Mouse (Mus musculus): ENCODE measurements at regions not wholly inside any gene's neighbourhood (a gene's known extent, or its start where the extent isn't known, plus 50 kb on each side); places are given as distances from the start of the nearest gene placed in this dataset.

DNA sequence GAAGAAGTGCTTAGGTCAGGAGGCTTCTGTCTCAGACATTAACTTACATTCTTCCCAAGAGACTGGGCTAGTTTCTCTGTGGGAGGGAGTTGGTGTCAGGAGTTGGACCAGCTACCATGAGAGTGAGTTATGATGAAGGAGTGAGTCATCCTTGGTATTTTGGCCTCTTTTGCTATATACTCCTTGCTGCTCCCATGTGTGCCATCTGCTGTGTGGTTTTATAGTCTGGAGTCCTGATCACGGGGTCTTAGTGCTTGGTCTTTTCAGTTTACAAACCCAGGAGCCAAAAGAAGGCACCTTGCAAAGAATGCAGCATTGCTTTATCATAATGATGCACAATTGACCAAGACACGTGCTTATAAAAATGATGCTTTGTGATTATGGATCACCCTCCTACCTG is 56.6 kb downstream of the Zfp503 start:
- Histone ChIP-seq H3K36me3 (no peaks in the 10 kb centered on the region), H3K4me2 (no peak overlapping the region), H3K27ac (no peak overlapping the region), H3K9me3 (no peaks in the 10 kb centered on the region), H3K4me1 (replicated peaks) (no peaks in the 10 kb centered on the region), H3K4me3 (replicated peaks) (no peak overlapping the region), H3K9ac (replicated peaks) (no peak overlapping the region), H3K27me3 (0 out of 2 replicates have a peak, but pooled peaks cover 13% of the 10 kb centered on the region)
- WGBS: 76% methylated on average over 2 of the region's 2 CpGs
- no peak for ATAC-seq (ENCODE audit: insufficient number of reproducible peaks, insufficient read depth, low FRiP score, low TSS enrichment, low read depth)

DNA sequence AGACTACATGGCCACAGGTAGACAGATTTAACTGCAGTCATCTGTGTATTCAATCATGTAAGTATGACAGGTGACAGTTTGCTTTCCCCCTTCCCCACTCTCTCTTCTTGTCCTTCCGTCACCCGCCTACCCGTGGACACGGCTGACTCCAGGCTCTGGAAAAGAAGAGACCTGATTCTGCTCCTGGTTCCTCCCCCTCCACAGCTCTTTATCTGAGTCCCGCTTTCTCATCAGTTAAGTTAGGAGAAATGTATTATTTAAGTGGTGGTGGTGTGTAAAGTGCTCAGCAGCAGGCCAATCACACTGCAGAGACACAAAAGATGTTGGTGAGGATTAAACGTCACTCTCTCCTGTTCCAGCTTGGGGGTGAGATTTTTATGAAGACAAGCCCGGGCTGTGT is 57.5 kb downstream of the Zfp503 start:
- Histone ChIP-seq H3K27me3 (0 out of 2 replicates have a peak, but pooled peaks cover 10% of the 10 kb centered on the region), H3K4me1 (replicated peaks) (no peaks in the 10 kb centered on the region), H3K9me3 (no peaks in the 10 kb centered on the region), H3K9ac (replicated peaks) (no peak overlapping the region), H3K36me3 (no peaks in the 10 kb centered on the region), H3K4me3 (replicated peaks) (no peak overlapping the region), H3K4me2 (no peak overlapping the region), H3K27ac (no peak overlapping the region)
- WGBS: 75% methylated on average over 7 of the region's 7 CpGs
- no peak for ATAC-seq (ENCODE audit: insufficient number of reproducible peaks, insufficient read depth, low FRiP score, low TSS enrichment, low read depth)

DNA sequence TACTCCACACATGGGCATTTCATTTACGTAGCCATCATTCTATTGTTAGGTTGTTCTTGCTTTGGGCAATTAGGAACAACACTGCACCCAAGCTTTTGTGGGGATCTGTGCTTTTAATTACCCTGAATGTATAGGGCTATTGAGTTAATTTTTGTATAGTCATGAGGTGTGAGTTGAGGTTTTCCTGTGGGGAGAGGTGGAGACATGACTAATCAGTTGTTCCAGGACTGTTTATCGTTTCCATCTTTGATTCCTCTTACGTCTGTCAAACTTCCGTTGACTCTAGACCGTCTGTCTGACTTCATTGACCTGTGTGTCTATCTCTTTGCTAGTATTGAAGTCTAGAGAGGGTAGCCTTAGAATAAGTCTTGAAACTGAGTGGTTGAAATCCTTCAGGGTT is 60.4 kb downstream of the Zfp503 start:
- Histone ChIP-seq H3K27ac (no peak overlapping the region), H3K4me3 (replicated peaks) (no peak overlapping the region), H3K36me3 (no peaks in the 10 kb centered on the region), H3K27me3 (0 out of 2 replicates have a peak, but pooled peaks cover 15% of the 10 kb centered on the region), H3K9me3 (no peaks in the 10 kb centered on the region), H3K9ac (replicated peaks) (no peak overlapping the region), H3K4me1 (replicated peaks) (no peaks in the 10 kb centered on the region), H3K4me2 (no peak overlapping the region)
- no peak for ATAC-seq (ENCODE audit: insufficient number of reproducible peaks, insufficient read depth, low FRiP score, low TSS enrichment, low read depth)
- WGBS: 68% methylated on average over 5 of the region's 5 CpGs

DNA sequence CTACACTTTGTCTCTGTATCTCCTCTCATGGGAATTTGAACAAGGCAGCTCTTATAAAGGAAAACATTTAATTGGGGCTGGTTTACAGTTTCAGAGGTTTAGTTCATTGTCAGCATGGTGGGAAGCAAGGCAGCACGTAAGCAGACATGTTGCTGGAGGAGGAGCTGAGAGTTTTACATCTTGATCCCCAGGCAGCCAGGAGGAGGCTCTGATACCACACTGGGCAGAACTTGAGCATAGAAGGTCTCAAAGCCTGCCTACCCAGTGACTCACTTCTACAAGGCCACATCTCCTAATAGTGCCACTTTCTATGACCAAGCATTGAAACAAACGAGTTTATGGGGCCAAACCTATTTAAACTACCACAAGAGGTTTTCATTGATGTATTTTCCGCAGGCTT is 67.9 kb upstream of the Comtd1 start:
- Histone ChIP-seq H3K36me3 (no peaks in the 10 kb centered on the region), H3K4me3 (replicated peaks) (no peak overlapping the region), H3K9me3 (no peaks in the 10 kb centered on the region), H3K4me2 (no peak overlapping the region), H3K27ac (no peak overlapping the region), H3K4me1 (replicated peaks) (no peaks in the 10 kb centered on the region), H3K27me3 (no peaks in the 10 kb centered on the region), H3K9ac (replicated peaks) (no peak overlapping the region)
- ATAC-seq (ENCODE audit: insufficient number of reproducible peaks, insufficient read depth, low FRiP score, low TSS enrichment, low read depth): no peak
- WGBS: 73% methylated on average over 3 of the region's 3 CpGs

DNA sequence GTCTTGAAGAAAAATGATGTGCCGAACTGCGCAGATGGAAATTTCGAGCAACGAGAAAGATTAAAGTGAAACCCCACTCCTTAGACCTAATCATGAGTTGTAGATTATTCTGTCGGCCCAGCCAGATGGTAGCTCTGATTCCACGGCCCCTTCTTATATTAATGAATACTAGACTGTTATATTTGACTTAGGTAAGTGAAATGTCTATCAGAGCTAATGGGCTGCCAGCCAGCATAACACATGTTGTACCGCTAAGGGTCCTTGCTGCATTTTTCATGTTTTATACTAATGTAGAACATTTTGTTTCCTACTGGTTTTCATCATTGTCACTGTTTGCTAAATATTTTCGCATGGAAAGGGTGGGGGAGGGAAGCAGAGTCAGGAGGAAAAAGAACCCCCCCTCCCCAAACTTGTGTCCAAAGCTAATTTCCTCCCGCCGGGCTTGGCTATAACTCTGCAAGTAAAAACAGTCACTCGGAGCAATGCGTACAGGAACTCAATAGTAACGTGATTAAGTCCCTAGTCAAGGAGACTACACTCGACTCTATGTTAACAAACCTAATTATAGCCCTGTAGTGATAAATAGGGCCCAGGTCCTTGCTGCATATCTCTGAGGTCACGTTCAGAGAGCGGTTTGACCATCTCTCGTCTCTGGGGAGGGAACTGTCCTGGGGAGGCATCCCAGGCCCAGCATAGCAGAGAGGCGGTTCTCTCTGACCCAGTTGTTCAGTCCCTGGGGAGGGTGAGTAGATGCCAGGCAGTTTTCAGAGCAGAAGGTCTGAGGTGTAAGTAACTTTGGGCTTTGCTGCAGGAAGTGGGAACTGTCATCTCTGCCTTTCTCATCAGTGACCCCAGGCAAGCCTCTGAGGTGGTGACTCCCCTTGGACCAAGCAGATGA is 56.0 kb upstream of the Comtd1 start:
- no peaks in the 10 kb centered on the region for H3K36me3 ChIP-seq
- no peaks in the 10 kb centered on the region for H3K9me3 ChIP-seq
- peak overlapping the region; percentile 52 for H3K4me2 ChIP-seq
- H3K4me3 ChIP-seq (replicated peaks): no peak overlapping the region
- ATAC-seq (ENCODE audit: insufficient number of reproducible peaks, insufficient read depth, low FRiP score, low TSS enrichment, low read depth): 0 out of 2 replicates have a peak, but pooled peaks have one; percentile 21
- 0 out of 2 replicates have a peak overlapping the region, but pooled peaks have one; percentile 12 for H3K9ac ChIP-seq (replicated peaks)
- 0 out of 2 replicates have a peak overlapping the region, but pooled peaks have one; percentile 79 for H3K27ac ChIP-seq
- H3K4me1 ChIP-seq (replicated peaks): peaks cover 35% of the 10 kb centered on the region
- peaks cover 15% of the 10 kb centered on the region; the same call in 1 of the 2 replicates for H3K27me3 ChIP-seq
- 6% methylated on average over 18 of the region's 18 CpGs for WGBS

DNA sequence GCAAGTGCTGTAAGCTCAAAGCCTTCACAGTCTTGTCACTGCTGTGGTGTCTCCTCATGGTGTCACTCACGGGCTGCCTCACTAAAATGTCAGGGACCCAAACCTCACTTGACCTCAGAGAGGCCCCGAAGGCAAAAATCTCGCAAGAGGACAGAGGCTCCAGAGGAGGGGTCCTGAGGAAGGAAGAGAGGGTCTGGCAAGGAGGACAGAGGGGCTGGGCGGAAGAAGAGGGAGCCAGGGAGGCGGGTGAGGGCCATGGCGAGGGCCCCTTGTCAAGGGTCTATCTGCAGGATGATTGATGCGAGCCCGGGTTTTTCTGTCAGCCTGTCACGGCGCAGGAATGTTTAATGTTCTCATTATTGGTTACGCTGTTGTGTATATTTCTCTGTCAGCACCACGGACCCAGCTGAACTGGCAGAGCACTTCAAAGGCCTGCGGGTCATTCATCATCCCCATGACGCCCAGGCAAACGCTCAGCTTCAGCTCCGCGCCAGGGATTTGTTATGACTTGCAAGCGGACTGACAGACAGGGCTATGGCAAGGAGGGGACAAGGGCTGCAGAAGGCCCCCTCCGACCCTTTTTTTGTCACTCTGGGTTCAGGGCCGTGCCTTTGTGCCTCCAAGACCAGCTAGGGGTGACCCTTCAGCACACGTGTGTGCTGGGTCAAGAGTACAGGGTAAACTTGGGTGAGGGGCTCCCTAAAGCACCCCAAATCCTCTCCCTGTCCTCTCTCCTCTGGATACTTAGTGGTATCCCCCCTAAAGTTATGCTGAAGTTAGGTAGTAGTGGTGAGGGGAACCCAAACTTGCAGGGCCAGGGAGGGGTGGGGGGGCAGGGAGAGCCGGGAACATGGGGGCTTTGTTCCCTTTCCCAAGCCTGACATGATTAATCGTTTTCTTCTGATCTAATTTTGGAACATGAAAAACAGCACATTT is 55.1 kb upstream of the Comtd1 start:
- Histone ChIP-seq H3K4me3 (replicated peaks) (0 out of 2 replicates have a peak overlapping the region, but pooled peaks have one; percentile 7), H3K4me2 (peak overlapping the region; percentile 52), H3K27me3 (peaks cover 15% of the 10 kb centered on the region; the same call in 1 of the 2 replicates), H3K4me1 (replicated peaks) (peaks cover 35% of the 10 kb centered on the region), H3K27ac (peak overlapping the region; percentile 79), H3K9me3 (no peaks in the 10 kb centered on the region), H3K36me3 (no peaks in the 10 kb centered on the region), H3K9ac (replicated peaks) (peak overlapping the region; percentile 12; the same call in 1 of the 2 replicates)
- 2% methylated on average over 23 of the region's 23 CpGs for WGBS
- peak; percentile 71 for ATAC-seq (ENCODE audit: insufficient number of reproducible peaks, insufficient read depth, low FRiP score, low TSS enrichment, low read depth)

DNA sequence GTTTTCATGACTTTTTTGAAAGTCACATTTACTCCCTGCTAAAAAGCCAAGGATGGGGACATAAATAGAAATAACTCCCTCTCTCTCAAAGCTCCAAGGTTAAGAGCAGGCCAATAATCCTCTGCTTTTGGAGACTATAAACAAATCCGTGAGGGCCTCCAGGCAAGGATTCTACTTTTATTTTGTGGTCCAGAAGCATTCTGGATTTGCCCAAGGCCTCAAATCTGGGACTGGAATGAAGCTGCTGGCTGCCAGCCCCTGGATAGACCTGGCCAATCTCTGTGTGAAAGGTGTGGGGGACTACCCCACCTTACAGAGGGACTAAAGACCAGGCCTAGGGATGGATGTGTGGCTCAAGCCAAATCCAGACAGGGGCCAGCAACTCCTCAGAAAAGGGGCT is 54.1 kb upstream of the Comtd1 start:
- H3K4me2 ChIP-seq: no peak overlapping the region
- ATAC-seq (ENCODE audit: insufficient number of reproducible peaks, insufficient read depth, low FRiP score, low TSS enrichment, low read depth): no peak
- H3K9ac ChIP-seq (replicated peaks): no peak overlapping the region
- 28% methylated on average over 1 of the region's 1 CpGs for WGBS
- H3K27me3 ChIP-seq: peaks cover 15% of the 10 kb centered on the region; the same call in 1 of the 2 replicates
- peak overlapping the region; percentile 79; the same call in 1 of the 2 replicates for H3K27ac ChIP-seq
- no peaks in the 10 kb centered on the region for H3K9me3 ChIP-seq
- no peaks in the 10 kb centered on the region for H3K36me3 ChIP-seq
- no peak overlapping the region for H3K4me3 ChIP-seq (replicated peaks)
- peaks cover 35% of the 10 kb centered on the region for H3K4me1 ChIP-seq (replicated peaks)

DNA sequence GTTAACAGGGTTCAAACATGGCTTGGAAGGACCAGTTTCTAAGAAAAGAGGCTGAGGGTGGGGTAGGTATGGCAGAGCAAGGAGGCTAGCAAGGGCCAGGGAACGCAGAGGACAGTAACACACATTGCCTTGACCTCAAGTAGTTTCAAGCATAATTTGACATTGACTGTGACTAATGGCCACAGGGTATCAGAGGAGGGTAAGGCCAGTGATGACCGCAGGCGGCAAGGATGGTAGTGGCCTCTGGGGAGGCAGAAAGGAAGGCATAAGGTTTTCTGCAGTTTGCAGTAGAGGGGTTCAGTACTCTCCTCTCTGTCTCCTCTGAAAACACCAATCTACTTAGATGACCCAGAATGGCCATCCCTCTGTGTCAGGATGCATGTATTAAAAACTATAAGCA is 53.7 kb upstream of the Comtd1 start:
- Histone ChIP-seq H3K27ac (no peak overlapping the region), H3K4me3 (replicated peaks) (no peak overlapping the region), H3K9ac (replicated peaks) (no peak overlapping the region), H3K4me1 (replicated peaks) (peaks cover 35% of the 10 kb centered on the region), H3K9me3 (no peaks in the 10 kb centered on the region), H3K27me3 (peaks cover 15% of the 10 kb centered on the region; the same call in 1 of the 2 replicates), H3K4me2 (no peak overlapping the region), H3K36me3 (no peaks in the 10 kb centered on the region)
- WGBS: 79% methylated on average over 3 of the region's 3 CpGs
- no peak for ATAC-seq (ENCODE audit: insufficient number of reproducible peaks, insufficient read depth, low FRiP score, low TSS enrichment, low read depth)

DNA sequence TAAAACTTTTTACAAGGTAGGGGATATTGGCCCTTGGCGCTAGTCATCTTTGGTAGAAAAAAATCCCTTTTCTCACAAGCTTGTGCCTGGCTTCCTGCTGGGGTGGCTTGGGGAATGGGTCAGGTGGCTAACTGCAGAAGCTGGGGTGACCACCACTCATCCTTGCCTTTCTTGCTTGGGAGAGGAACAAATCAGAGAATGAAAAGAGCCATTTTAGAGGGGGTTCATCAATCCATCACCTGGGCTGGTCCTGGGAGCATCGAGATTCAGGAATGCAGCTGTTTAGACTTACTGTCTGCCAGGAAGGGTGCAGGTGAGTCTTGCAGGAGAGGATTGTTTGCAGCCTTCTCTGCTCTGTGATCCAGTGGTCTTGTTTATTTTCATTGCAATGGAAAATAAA is 52.2 kb upstream of the Comtd1 start:
- H3K9ac ChIP-seq (replicated peaks): no peak overlapping the region
- no peak for ATAC-seq (ENCODE audit: insufficient number of reproducible peaks, insufficient read depth, low FRiP score, low TSS enrichment, low read depth)

DNA sequence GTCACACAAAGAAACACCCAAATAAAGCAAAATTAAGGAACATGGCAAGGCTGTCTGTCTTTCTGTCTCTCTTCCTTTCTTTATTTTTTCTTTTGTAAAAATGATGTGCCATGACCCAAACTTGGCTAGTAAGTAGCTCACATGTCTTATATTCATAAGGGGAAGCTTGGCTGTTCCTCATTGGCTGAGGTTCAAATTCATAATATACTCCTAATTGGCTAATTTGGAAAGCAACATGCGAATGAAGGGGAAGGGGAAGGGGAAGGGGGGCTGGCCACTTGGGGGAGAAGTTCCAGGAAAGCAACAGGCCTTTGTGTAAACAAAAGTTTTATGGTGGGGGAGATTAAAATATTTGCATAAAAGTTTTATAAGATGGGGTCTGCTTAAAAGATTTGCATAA is 51.7 kb upstream of the Comtd1 start:
- Histone ChIP-seq H3K4me1 (replicated peaks) (peaks cover 34% of the 10 kb centered on the region), H3K4me2 (no peak overlapping the region), H3K9me3 (peaks cover 3% of the 10 kb centered on the region; the same call in 1 of the 2 replicates), H3K9ac (replicated peaks) (no peak overlapping the region), H3K36me3 (no peaks in the 10 kb centered on the region), H3K4me3 (replicated peaks) (no peak overlapping the region), H3K27me3 (peaks cover 16% of the 10 kb centered on the region; the same call in 1 of the 2 replicates), H3K27ac (no peak overlapping the region)
- no peak for ATAC-seq (ENCODE audit: insufficient number of reproducible peaks, insufficient read depth, low FRiP score, low TSS enrichment, low read depth)
- WGBS: 35% methylated on average over 1 of the region's 1 CpGs

More for the DNA sequence above, 52.2 kb upstream of the Comtd1 start:
- Histone ChIP-seq H3K4me2 (no peak overlapping the region), H3K4me1 (replicated peaks) (peaks cover 35% of the 10 kb centered on the region), H3K36me3 (no peaks in the 10 kb centered on the region), H3K27me3 (peaks cover 19% of the 10 kb centered on the region; the same call in 1 of the 2 replicates), H3K4me3 (replicated peaks) (no peak overlapping the region), H3K9me3 (peaks cover 3% of the 10 kb centered on the region; the same call in 1 of the 2 replicates), H3K27ac (no peak overlapping the region)
- 48% methylated on average over 2 of the region's 2 CpGs for WGBS
